Mouse (Mus musculus): ENCODE results near the gene Slc1a2. TPM values are rescaled to one million over a fixed set of nuclear protein-coding genes. Genes with fewer than 3 reads are reported as not detected.

Gene Slc1a2
- polyA plus RNA-seq, 1 experiment from 2014 or later, result 0.16 TPM

DNA sequence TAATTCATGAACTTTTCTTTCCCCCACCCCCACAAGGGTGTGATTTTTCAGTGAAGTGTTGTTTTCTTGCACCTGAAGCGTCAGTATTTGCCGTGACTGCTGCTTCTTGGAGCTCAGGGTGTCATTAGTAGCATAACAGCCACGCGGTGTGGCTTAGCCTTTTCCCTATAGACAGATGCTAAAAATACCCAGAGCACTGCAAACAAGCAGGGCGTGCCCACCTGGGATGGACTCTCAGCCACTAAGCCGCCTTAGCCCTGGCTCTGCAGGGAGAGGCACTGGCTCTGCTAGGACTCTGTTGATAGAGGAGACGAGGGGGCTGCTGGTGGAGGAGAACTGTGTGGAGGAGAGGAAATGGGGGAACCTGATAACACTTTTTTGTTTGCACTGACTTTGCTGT, 35.1 kb downstream of the Slc1a2 start:
- H3K9ac ChIP-seq (replicated peaks), result no peak overlapping the region
- no peak overlapping the region for H3K4me2 ChIP-seq
- H3K4me1 ChIP-seq (replicated peaks), result peaks cover 6% of the 10 kb centered on the region
- 0 out of 2 replicates have a peak, but pooled peaks cover 4% of the 10 kb centered on the region for H3K27me3 ChIP-seq
- no peaks in the 10 kb centered on the region for H3K9me3 ChIP-seq
- 56% methylated on average over 7 of the region's 7 CpGs for WGBS
- ATAC-seq (ENCODE audit: insufficient number of reproducible peaks, insufficient read depth, low FRiP score, low TSS enrichment, low read depth), result no peak; the same call in 1 of the 2 replicates
- no peaks in the 10 kb centered on the region for H3K36me3 ChIP-seq
- no peak overlapping the region for H3K27ac ChIP-seq
- no peak overlapping the region for H3K4me3 ChIP-seq (replicated peaks)

GRCm38 (mm10) chr2:102694750-102695149, 36.3 kb downstream of the Slc1a2 start:
- no peaks in the 10 kb centered on the region for H3K36me3 ChIP-seq
- H3K27me3 ChIP-seq, result 0 out of 2 replicates have a peak, but pooled peaks cover 4% of the 10 kb centered on the region
- no peak overlapping the region for H3K4me3 ChIP-seq (replicated peaks)
- H3K27ac ChIP-seq, result no peak overlapping the region
- no peak overlapping the region for H3K4me2 ChIP-seq
- no peaks in the 10 kb centered on the region for H3K9me3 ChIP-seq
- ATAC-seq (ENCODE audit: insufficient number of reproducible peaks, insufficient read depth, low FRiP score, low TSS enrichment, low read depth), result no peak
- no peak overlapping the region for H3K9ac ChIP-seq (replicated peaks)
- H3K4me1 ChIP-seq (replicated peaks), result peaks cover 6% of the 10 kb centered on the region
- WGBS, result 70% methylated on average over 4 of the region's 4 CpGs

DNA sequence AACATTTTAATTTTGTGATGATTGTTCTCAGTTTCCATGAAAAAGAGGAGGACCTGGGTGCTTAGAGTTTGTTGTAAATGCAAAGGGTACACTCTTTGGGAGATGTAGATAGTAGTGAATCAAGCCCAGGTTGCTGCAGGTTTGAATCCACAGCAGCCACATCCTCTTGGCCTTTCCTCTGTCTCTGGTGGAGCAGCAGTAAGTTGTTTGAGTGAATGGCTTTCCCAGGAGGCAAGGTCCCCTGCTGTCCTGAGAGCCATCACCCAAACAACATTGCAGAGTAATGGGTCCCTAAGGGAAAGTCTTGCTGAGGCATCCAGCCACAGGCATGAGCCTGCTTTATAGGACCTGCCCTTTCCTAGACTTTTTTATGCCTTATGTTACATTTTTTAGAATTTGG, 37.1 kb downstream of the Slc1a2 start:
- no peak overlapping the region for H3K27ac ChIP-seq
- ATAC-seq (ENCODE audit: insufficient number of reproducible peaks, insufficient read depth, low FRiP score, low TSS enrichment, low read depth), result no peak
- no peak overlapping the region for H3K9ac ChIP-seq (replicated peaks)
- H3K9me3 ChIP-seq, result no peaks in the 10 kb centered on the region
- H3K4me3 ChIP-seq (replicated peaks), result no peak overlapping the region
- no peak overlapping the region for H3K4me2 ChIP-seq
- H3K36me3 ChIP-seq, result no peaks in the 10 kb centered on the region
- peaks cover 6% of the 10 kb centered on the region for H3K4me1 ChIP-seq (replicated peaks)
- H3K27me3 ChIP-seq, result 0 out of 2 replicates have a peak, but pooled peaks cover 4% of the 10 kb centered on the region

DNA sequence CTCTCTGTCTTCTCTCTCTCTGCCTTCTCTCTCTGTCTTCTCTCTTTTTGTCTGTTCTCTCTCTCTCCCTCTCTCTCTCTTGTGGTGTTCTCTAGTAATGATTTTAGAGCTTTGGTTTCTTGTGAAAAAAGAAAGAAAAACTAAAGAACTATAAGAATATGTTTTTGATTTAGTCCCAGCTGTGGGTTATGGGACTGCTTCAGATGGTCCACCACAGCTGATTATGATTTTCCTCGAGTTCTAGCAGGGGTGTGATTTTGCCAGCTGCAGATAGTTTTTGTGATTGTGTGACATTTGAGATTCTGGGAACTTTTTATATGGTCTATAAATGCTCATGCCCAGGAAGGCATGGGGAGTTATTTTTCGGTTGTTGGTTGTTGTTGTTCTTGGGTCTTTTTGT, 39.3 kb downstream of the Slc1a2 start:
- Histone ChIP-seq H3K4me3 (replicated peaks) (no peak overlapping the region), H3K9me3 (no peaks in the 10 kb centered on the region), H3K36me3 (no peaks in the 10 kb centered on the region), H3K4me1 (replicated peaks) (peaks cover 6% of the 10 kb centered on the region), H3K27me3 (0 out of 2 replicates have a peak, but pooled peaks cover 4% of the 10 kb centered on the region), H3K4me2 (no peak overlapping the region), H3K27ac (no peak overlapping the region), H3K9ac (replicated peaks) (no peak overlapping the region)
- ATAC-seq (ENCODE audit: insufficient number of reproducible peaks, insufficient read depth, low FRiP score, low TSS enrichment, low read depth), result no peak
- WGBS, result 30% methylated on average over 2 of the region's 2 CpGs

- Histone ChIP-seq H3K27me3 (peaks cover under 1% of the 10 kb centered on the region; the same call in 1 of the 2 replicates), H3K9me3 (no peaks in the 10 kb centered on the region), H3K4me1 (replicated peaks) (0 out of 2 replicates have a peak, but pooled peaks cover 5% of the 10 kb centered on the region), H3K9ac (replicated peaks) (no peak overlapping the region), H3K4me2 (no peak overlapping the region), H3K27ac (no peak overlapping the region), H3K4me3 (replicated peaks) (no peak overlapping the region), H3K36me3 (no peaks in the 10 kb centered on the region)
- WGBS, result 85% methylated on average over 7 of the region's 7 CpGs
- no peak for ATAC-seq (ENCODE audit: insufficient number of reproducible peaks, insufficient read depth, low FRiP score, low TSS enrichment, low read depth)
Measured at GRCm38 (mm10) chr2:102699921-102700320, 41.5 kb downstream of the Slc1a2 start.

DNA sequence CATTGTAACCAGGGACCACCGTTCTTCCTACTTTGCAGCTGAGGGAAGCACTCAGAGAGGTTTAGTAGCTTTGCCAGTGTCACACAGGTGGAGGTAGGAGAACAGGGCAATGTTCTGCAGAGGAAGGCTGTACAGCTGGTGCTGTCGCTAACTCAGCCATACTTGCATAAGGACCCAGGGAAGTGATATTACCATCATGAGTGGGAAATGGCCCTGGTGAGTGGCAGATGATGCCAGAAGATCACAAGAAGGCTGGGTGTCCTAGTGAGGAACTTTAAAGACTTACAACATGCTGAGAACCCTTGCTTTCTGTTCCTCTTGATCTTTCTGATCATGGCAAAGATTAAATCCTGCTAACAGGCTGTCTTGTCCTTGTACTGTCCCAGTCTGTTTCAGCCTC, 42.2 kb downstream of the Slc1a2 start:
- H3K36me3 ChIP-seq, result no peaks in the 10 kb centered on the region
- ATAC-seq (ENCODE audit: insufficient number of reproducible peaks, insufficient read depth, low FRiP score, low TSS enrichment, low read depth), result no peak
- H3K4me3 ChIP-seq (replicated peaks), result no peak overlapping the region
- peaks cover 8% of the 10 kb centered on the region; the same call in 1 of the 2 replicates for H3K27me3 ChIP-seq
- WGBS, result 97% methylated on average over 2 of the region's 2 CpGs
- no peak overlapping the region for H3K9ac ChIP-seq (replicated peaks)
- H3K27ac ChIP-seq, result no peak overlapping the region
- 0 out of 2 replicates have a peak, but pooled peaks cover 5% of the 10 kb centered on the region for H3K4me1 ChIP-seq (replicated peaks)
- no peak overlapping the region for H3K4me2 ChIP-seq
- no peaks in the 10 kb centered on the region for H3K9me3 ChIP-seq

DNA sequence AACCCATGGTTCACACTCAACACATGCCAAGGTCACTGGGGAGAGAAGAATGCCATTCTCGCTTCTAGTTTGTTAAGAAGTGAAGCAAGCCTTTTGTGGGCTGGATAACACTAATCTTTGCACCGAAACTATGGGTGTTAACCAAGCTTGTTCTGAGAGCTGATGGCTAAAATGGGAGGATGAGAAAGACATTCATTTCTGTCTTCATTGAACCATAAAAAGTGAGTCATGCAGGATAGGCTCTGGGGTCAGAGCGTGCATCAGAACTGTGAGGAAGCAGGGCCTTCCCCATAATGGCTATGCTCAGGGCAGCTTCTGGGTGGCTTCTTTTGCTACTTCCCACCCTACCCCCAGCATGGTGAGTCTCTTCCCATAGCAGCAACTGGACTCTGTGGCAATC, 42.9 kb downstream of the Slc1a2 start:
- no peak for ATAC-seq (ENCODE audit: insufficient number of reproducible peaks, insufficient read depth, low FRiP score, low TSS enrichment, low read depth)
- no peak overlapping the region for H3K4me3 ChIP-seq (replicated peaks)
- WGBS, result 86% methylated on average over 3 of the region's 3 CpGs
- H3K4me1 ChIP-seq (replicated peaks), result 0 out of 2 replicates have a peak, but pooled peaks cover 5% of the 10 kb centered on the region
- no peak overlapping the region for H3K9ac ChIP-seq (replicated peaks)
- H3K27me3 ChIP-seq, result peaks cover 8% of the 10 kb centered on the region; the same call in 1 of the 2 replicates
- no peak overlapping the region for H3K4me2 ChIP-seq
- no peaks in the 10 kb centered on the region for H3K9me3 ChIP-seq
- H3K36me3 ChIP-seq, result no peaks in the 10 kb centered on the region
- H3K27ac ChIP-seq, result no peak overlapping the region

GRCm38 (mm10) chr2:102703556-102703955, 45.1 kb downstream of the Slc1a2 start:
- Histone ChIP-seq H3K27ac (no peak overlapping the region), H3K9me3 (no peaks in the 10 kb centered on the region), H3K4me3 (replicated peaks) (no peak overlapping the region), H3K36me3 (no peaks in the 10 kb centered on the region), H3K9ac (replicated peaks) (no peak overlapping the region), H3K4me2 (no peak overlapping the region), H3K4me1 (replicated peaks) (0 out of 2 replicates have a peak, but pooled peaks cover 5% of the 10 kb centered on the region), H3K27me3 (peaks cover 15% of the 10 kb centered on the region)
- WGBS, result 70% methylated on average over 3 of the region's 3 CpGs
- ATAC-seq (ENCODE audit: insufficient number of reproducible peaks, insufficient read depth, low FRiP score, low TSS enrichment, low read depth), result no peak

GRCm38 (mm10) chr2:102704781-102705180, 46.3 kb downstream of the Slc1a2 start:
- Histone ChIP-seq H3K4me1 (replicated peaks) (0 out of 2 replicates have a peak, but pooled peaks cover 5% of the 10 kb centered on the region), H3K4me3 (replicated peaks) (no peak overlapping the region), H3K4me2 (no peak overlapping the region), H3K27ac (no peak overlapping the region), H3K9me3 (no peaks in the 10 kb centered on the region), H3K9ac (replicated peaks) (no peak overlapping the region), H3K27me3 (peaks cover 22% of the 10 kb centered on the region), H3K36me3 (no peaks in the 10 kb centered on the region)
- WGBS, result 65% methylated on average over 1 of the region's 1 CpGs
- no peak for ATAC-seq (ENCODE audit: insufficient number of reproducible peaks, insufficient read depth, low FRiP score, low TSS enrichment, low read depth)

GRCm38 (mm10) chr2:102711511-102711910, 53.1 kb downstream of the Slc1a2 start:
- H3K36me3 ChIP-seq, result no peaks in the 10 kb centered on the region
- no peak overlapping the region for H3K4me3 ChIP-seq (replicated peaks)
- no peak for ATAC-seq (ENCODE audit: insufficient number of reproducible peaks, insufficient read depth, low FRiP score, low TSS enrichment, low read depth)
- 0 out of 2 replicates have a peak, but pooled peaks cover 7% of the 10 kb centered on the region for H3K4me1 ChIP-seq (replicated peaks)
- H3K9ac ChIP-seq (replicated peaks), result no peak overlapping the region
- H3K9me3 ChIP-seq, result no peaks in the 10 kb centered on the region
- WGBS, result 71% methylated on average over 5 of the region's 5 CpGs
- no peak overlapping the region for H3K4me2 ChIP-seq
- peaks cover 54% of the 10 kb centered on the region for H3K27me3 ChIP-seq
- no peak overlapping the region for H3K27ac ChIP-seq

- H3K9ac ChIP-seq (replicated peaks), result no peak overlapping the region
- H3K9me3 ChIP-seq, result no peaks in the 10 kb centered on the region
- H3K27me3 ChIP-seq, result peaks cover 55% of the 10 kb centered on the region
- 0 out of 2 replicates have a peak, but pooled peaks cover 7% of the 10 kb centered on the region for H3K4me1 ChIP-seq (replicated peaks)
- 75% methylated on average over 4 of the region's 4 CpGs for WGBS
- no peak overlapping the region for H3K4me2 ChIP-seq
- H3K36me3 ChIP-seq, result no peaks in the 10 kb centered on the region
- no peak for ATAC-seq (ENCODE audit: insufficient number of reproducible peaks, insufficient read depth, low FRiP score, low TSS enrichment, low read depth)
- H3K4me3 ChIP-seq (replicated peaks), result no peak overlapping the region
- H3K27ac ChIP-seq, result no peak overlapping the region
Measured at GRCm38 (mm10) chr2:102712049-102712448, 53.6 kb downstream of the Slc1a2 start.
